Mouse (Mus musculus) effector memory CD4-positive, alpha-beta T cell, adult 7 months (primary cell): ENCODE measurements around the gene Cd300c2. TPM values are rescaled to one million over a fixed set of nuclear protein-coding genes. Genes with fewer than 3 reads are reported as not detected.

ENCODE experiments used
- polyA plus RNA-seq: library from polyadenylated mRNA; unstranded; fragments of 100-300 nt; shearing (Covaris generic); gene quantifications from one replicate; pipeline ENCODE4 v1.2.1, GENCODE M21; 2017

Gene Cd300c2
- polyA plus RNA-seq, result not detected

GRCm38 (mm10) chr11:115001474-115002040, at the start of gene Cd300c2:
Gene Cd300c2 (minus strand): TSS chr11:115001880.

GRCm38 (mm10) chr11:115048259-115048658, 46.6 kb upstream of the Cd300c2 start, which contains the start of gene Cd300ld3:
Gene Cd300ld3 (minus strand): TSS chr11:115048409.

GRCm38 (mm10) chr11:115037669-115038068, 36.0 kb upstream of the Cd300c2 start, which contains the start of gene Cd300ld5:
Gene Cd300ld5 (minus strand): TSS chr11:115037769.

GRCm38 (mm10) chr11:115026912-115027311, 25.2 kb upstream of the Cd300c2 start, which contains the start of gene Cd300ld4:
Gene Cd300ld4 (minus strand): TSS chr11:115027012.

GRCm38 (mm10) chr11:115016093-115016492, 14.4 kb upstream of the Cd300c2 start, which contains the start of gene Cd300ld2:
Gene Cd300ld2 (minus strand): TSS chr11:115016193.

GRCm38 (mm10) chr11:114989793-114990192, 11.9 kb downstream of the Cd300c2 start, which contains the start of gene Cd300ld:
Gene Cd300ld (minus strand): TSS chr11:114989922.

GRCm38 (mm10) chr11:114968752-114969207, 32.9 kb downstream of the Cd300c2 start, which contains the start of gene Cd300c:
Gene Cd300c (minus strand): TSS chr11:114969157.

Other genes starting within 250 kb of the Cd300c2 start
- gene Kif19a, start 236.5 kb downstream of the Cd300c2 start, polyA plus RNA-seq, result not detected
- gene Btbd17, start 205.9 kb downstream of the Cd300c2 start, polyA plus RNA-seq, result 0.96 TPM
- gene Gpr142, start 203.0 kb downstream of the Cd300c2 start, polyA plus RNA-seq, result not detected
- 0.34 TPM for gene Gprc5c, start 150.7 kb downstream of the Cd300c2 start, polyA plus RNA-seq
- gene Cd300a, start 111.8 kb downstream of the Cd300c2 start, polyA plus RNA-seq, result not detected
- gene Cd300lb, start 67.5 kb downstream of the Cd300c2 start, polyA plus RNA-seq, result not detected
- not detected for gene Cd300c, start 32.7 kb downstream of the Cd300c2 start, polyA plus RNA-seq
- not detected for gene Cd300ld, start 12.0 kb downstream of the Cd300c2 start, polyA plus RNA-seq
- gene Cd300ld2, start 14.3 kb upstream of the Cd300c2 start, polyA plus RNA-seq, result not detected
- not detected for gene Cd300ld4, start 25.1 kb upstream of the Cd300c2 start, polyA plus RNA-seq
- gene Cd300ld5, start 35.9 kb upstream of the Cd300c2 start, polyA plus RNA-seq, result not detected
- gene Cd300ld3, start 46.5 kb upstream of the Cd300c2 start, polyA plus RNA-seq, result not detected
- gene Cd300e, start 60.3 kb upstream of the Cd300c2 start, polyA plus RNA-seq, result not detected
- gene Rab37, start 89.6 kb upstream of the Cd300c2 start, polyA plus RNA-seq, result 64.9 TPM
- gene Cd300lf, start 132.1 kb upstream of the Cd300c2 start, polyA plus RNA-seq, result not detected
- 214 TPM for gene Slc9a3r1, start 161.5 kb upstream of the Cd300c2 start, polyA plus RNA-seq
- 16.7 TPM for gene Tmem104, start 185.6 kb upstream of the Cd300c2 start, polyA plus RNA-seq
- 9.5 TPM for gene Nat9, start 186.0 kb upstream of the Cd300c2 start, polyA plus RNA-seq